Mouse (Mus musculus) heart, adult 2 months (tissue): ENCODE results near the gene Pithd1. TPM values are rescaled to one million over a fixed set of nuclear protein-coding genes. Genes with fewer than 3 reads are reported as not detected.

Source experiments
- DNase-seq, 2 experiments: peaks; one replicate each; pipeline ENCODE4 v3.0.0; 2021
- H3K27ac ChIP-seq: fragments of 200-600 bp; 2 replicates; pipeline ENCODE4 v1.8.1; 2022
- H3K27me3 ChIP-seq: fragments of 200-500 bp; 2 replicates; pipeline ENCODE4 v1.6.1; 2012; ENCODE audit warnings: mild to moderate bottlenecking, low read length, inconsistent platforms, mixed read lengths; ENCODE audit not compliant: control insufficient read depth, insufficient read depth
- H3K36me3 ChIP-seq: fragments of 200-500 bp; 2 replicates; pipeline ENCODE4 v1.6.1; 2012; ENCODE audit warnings: low read length, inconsistent platforms; ENCODE audit not compliant: control insufficient read depth, insufficient read depth
- H3K4me1 ChIP-seq: fragments of 200-500 bp; 2 replicates; pipeline ENCODE4 v1.6.1; 2011; ENCODE audit warnings: low read length; ENCODE audit not compliant: control insufficient read depth, insufficient read depth
- H3K4me3 ChIP-seq: fragments of 200-600 bp; 2 replicates; pipeline ENCODE4 v1.8.1; 2022
- H3K79me2 ChIP-seq: fragments of 200-500 bp; replicated peaks from 2 replicates; pipeline ENCODE4 v1.6.1; 2012; ENCODE audit warnings: mild to moderate bottlenecking, inconsistent platforms, low read length, moderate library complexity, mixed read lengths; ENCODE audit not compliant: control insufficient read depth, insufficient read depth
- H3K9ac ChIP-seq: fragments of 200-500 bp; 2 replicates; pipeline ENCODE4 v1.6.1; 2012; ENCODE audit warnings: low read depth, mild to moderate bottlenecking, control low read depth, inconsistent platforms, low read length, mixed read lengths
- CTCF ChIP-seq: fragments of 200-600 bp; IDR thresholded peaks from 2 replicates; pipeline ENCODE4 v1.8.1; 2022; ENCODE audit warnings: antibody characterized with exemption, mild to moderate bottlenecking, moderate library complexity
- EP300 ChIP-seq: fragments of 200-500 bp; IDR thresholded peaks from 2 replicates; pipeline ENCODE4 v1.6.1; 2011; ENCODE audit warnings: low read depth, low read length, control low read depth; ENCODE audit not compliant: insufficient read depth
- POLR2A ChIP-seq: fragments of 200-500 bp; IDR thresholded peaks from 2 replicates; pipeline ENCODE4 v1.6.1; 2011; ENCODE audit warnings: mild to moderate bottlenecking, low read depth, low read length, control low read depth; ENCODE audit not compliant: insufficient read depth
- WGBS: fragments of 180-500 bp; shearing (Covaris S2); methylation state at CpG from one replicate; pipeline ENCODE4 v1.1.7; 2018; 5-methylcytosine and 5-hydroxymethylcytosine counted together
- intact Hi-C: fragments of 180-260 bp; cut with DNase I; formaldehyde crosslinking; loops from one replicate; pipeline ENCODE4 v1.15.1; 2025
- polyA plus RNA-seq: library from polyadenylated mRNA; depleted of rRNA; stranded (reverse); fragments of >200 nt; gene quantifications from 2 replicates; pipeline ENCODE4 v1.2.3, GENCODE M21; 2012
- total RNA-seq, 2 experiments: library from RNA; stranded (reverse); gene quantifications; 2 replicates each; pipeline ENCODE4 v1.2.3; 2021

The Pithd1 gene
- total and polyA plus RNA-seq, 3 experiments: 19.0 to 20.9 (median 19.4) TPM

DNA sequence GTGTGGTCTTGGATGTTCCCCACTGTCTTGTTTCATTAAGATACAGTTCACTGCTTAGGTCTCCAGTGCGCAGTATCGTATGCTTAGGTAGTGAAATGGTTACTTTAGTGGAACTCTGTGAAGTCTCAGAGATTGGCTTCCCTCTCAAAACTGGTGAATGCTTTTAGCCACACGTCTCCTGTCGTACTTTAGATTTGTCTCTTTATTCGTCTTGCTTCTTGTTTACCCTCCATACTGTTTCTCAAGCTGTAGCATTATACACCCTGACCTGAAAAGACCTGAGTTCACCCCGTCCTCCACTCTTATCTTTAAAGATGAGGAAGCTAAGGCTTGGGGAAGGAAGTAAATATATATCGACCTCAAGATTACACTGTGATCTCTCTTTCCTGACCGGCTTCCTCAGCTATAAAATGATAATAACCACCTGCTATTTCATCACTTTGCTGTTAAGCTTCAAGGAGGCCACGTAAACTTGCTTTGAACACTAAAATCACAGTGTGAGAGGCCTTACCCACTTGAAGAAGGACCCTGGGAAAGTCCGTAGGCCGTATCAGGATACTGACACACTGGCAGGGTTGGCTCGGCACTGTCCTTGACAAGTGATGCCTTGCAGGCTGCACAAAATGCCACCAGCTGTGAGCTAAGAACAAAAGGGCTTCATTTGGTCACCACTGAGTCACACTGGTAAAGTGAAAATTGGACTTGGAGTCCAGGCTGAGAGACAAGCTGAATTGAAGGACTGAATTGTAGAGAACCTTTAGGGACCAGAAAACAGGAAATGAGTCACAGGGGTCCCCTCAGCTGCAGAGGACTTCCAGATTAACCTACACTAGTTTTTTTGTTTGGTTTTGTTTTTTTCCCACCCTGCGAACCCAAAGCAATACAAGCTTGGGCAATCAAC lies 13.9 kb downstream of the Pithd1 start:
- DNase-seq: peak; percentile 18 to 38
- no peaks in the 10 kb centered on the region for H3K36me3 ChIP-seq
- intact Hi-C loops: loop anchor here (10.0 kb wide), 1 partner anchor 182 kb away; no protein-coding TSS in a partner anchor
- peak overlapping the region; percentile 96 for H3K4me3 ChIP-seq
- WGBS: 31% methylated on average over 13 of the region's 13 CpGs
- peaks cover 7% of the 10 kb centered on the region for H3K4me1 ChIP-seq
- no peaks in the 10 kb centered on the region for H3K27me3 ChIP-seq
- TF ChIP-seq EP300 (no peak), CTCF (no peak), POLR2A (no peak)
- peak overlapping the region; percentile 86 for H3K27ac ChIP-seq
- peaks cover 2% of the 10 kb centered on the region; the same call in 1 of the 2 replicates for H3K79me2 ChIP-seq
- peak overlapping the region; percentile 8; the same call in 1 of the 2 replicates for H3K9ac ChIP-seq

DNA sequence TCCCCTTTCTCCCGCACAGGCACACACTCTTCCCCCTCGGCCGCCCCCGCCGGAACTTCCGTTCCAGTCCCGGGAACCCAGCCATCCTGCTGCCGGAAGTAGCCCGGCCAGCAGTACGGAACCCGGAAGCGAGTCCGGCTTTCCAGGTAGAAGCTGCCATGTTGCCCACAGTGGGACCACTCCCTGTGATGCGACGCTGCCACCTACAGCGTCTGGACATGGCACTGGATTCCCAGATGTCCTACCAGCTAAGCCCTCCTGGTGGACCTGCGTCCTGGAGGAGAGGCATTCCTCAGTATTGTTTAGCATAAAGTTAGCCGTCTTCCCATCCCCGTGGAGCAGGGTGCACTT lies 14.5 kb downstream of the Pithd1 start, which contains the start of gene Lypla2:
Gene Lypla2 (minus strand): TSS at position 71 of the 351 bp plus-strand sequence.
- peak within 1 kb of the TSS; percentile 86 for H3K27ac ChIP-seq
- peaks cover 7% of the 10 kb centered on the region for H3K4me1 ChIP-seq
- TF ChIP-seq POLR2A (peak; percentile 74), CTCF (peak; percentile 17), EP300 (peak; percentile 76; the same call in 1 of the 2 replicates)
- peak within 1 kb of the TSS; percentile 96 for H3K4me3 ChIP-seq
- WGBS: 1% methylated on average over 19 of the region's 19 CpGs
- peak; percentile 92 for DNase-seq
- peak within 1 kb of the TSS; percentile 91 for H3K9ac ChIP-seq
- H3K79me2 ChIP-seq: peaks cover 2% of the 10 kb centered on the region; the same call in 1 of the 2 replicates
- intact Hi-C loops: loop anchor here (10.0 kb wide), 1 partner anchor 182 kb away; no protein-coding TSS in a partner anchor
- no peaks in the 10 kb centered on the region for H3K27me3 ChIP-seq
- no peaks in the 10 kb centered on the region for H3K36me3 ChIP-seq

DNA sequence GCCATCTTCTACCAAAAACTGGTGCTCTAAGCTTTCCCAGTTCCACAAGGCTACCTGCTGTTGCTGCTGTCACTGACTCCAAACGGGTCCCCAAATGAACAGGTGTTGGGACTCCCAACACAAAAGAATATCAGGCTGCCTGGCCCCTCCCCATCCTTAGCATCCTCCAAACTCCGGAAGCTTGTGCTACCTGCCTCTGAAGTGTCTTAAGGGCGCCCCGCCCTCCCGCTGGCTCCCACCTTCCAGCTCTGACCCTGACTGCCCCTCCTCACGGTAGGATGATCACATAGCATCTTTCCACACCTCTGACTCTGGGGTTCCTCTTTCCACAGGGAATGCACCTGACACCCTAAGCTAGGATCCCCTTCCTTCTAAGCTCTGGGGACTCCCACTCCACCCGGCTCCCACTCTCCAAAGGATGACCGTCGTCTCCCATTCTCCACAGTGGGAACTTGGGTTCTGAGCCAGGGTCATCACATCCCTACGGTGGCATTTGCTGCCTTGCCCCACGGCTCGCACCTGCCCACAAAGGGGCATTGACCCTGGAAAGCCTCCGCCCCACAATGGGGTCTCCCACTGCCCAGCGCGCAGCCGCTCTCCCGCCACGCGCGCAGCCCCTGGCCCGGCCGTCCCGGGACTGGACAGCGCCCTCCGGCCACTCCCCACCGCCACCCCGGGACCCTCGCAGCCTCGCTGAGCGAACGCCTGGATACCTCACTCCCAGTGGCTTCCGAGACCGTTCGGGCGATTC lies 15.1 kb downstream of the Pithd1 start:
- TF ChIP-seq POLR2A (no peak; the same call in 1 of the 2 replicates), CTCF (no peak), EP300 (no peak)
- no peaks in the 10 kb centered on the region for H3K36me3 ChIP-seq
- peaks cover 7% of the 10 kb centered on the region for H3K4me1 ChIP-seq
- H3K27ac ChIP-seq: peak overlapping the region; percentile 86
- peak overlapping the region; percentile 96 for H3K4me3 ChIP-seq
- intact Hi-C loops: loop anchor here (10.0 kb wide), 1 partner anchor 183 kb away; no protein-coding TSS in a partner anchor
- peak overlapping the region; percentile 91 for H3K9ac ChIP-seq
- WGBS: 1% methylated on average over 35 of the region's 35 CpGs
- peak in 1 of 2 experiments; percentile 23 for DNase-seq
- no peaks in the 10 kb centered on the region for H3K27me3 ChIP-seq
- H3K79me2 ChIP-seq: peaks cover 2% of the 10 kb centered on the region; the same call in 1 of the 2 replicates

DNA sequence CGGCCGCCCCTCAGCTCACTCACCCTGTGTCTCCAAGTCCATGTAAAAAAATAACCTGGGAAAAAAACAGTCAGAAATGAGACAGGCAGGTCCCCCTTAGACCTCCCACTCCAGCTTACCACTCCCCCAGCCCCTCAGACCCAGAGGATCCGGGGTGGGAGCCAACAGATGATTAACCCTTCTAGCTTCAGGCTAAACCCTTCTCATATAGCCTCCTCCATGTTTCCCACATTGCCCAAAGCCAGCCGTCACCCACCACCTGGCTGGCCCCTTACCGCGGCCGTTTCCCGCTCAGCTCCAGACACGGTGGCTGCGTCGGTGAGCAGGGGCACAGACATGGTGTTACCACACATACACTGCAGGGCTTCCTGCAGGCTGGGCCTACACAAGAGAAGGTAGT lies 16.5 kb downstream of the Pithd1 start:
- WGBS: 91% methylated on average over 11 of the region's 11 CpGs
- Histone ChIP-seq H3K27me3 (no peaks in the 10 kb centered on the region), H3K36me3 (no peaks in the 10 kb centered on the region), H3K9ac (no peak overlapping the region), H3K4me1 (peaks cover 7% of the 10 kb centered on the region), H3K27ac (no peak overlapping the region), H3K4me3 (no peak overlapping the region), H3K79me2 (peaks cover 2% of the 10 kb centered on the region; the same call in 1 of the 2 replicates)
- TF ChIP-seq POLR2A (no peak), EP300 (no peak), CTCF (no peak)
- intact Hi-C loops: loop anchor here (10.0 kb wide), 1 partner anchor 184 kb away; no protein-coding TSS in a partner anchor
- DNase-seq: peak in 1 of 2 experiments; percentile 4

DNA sequence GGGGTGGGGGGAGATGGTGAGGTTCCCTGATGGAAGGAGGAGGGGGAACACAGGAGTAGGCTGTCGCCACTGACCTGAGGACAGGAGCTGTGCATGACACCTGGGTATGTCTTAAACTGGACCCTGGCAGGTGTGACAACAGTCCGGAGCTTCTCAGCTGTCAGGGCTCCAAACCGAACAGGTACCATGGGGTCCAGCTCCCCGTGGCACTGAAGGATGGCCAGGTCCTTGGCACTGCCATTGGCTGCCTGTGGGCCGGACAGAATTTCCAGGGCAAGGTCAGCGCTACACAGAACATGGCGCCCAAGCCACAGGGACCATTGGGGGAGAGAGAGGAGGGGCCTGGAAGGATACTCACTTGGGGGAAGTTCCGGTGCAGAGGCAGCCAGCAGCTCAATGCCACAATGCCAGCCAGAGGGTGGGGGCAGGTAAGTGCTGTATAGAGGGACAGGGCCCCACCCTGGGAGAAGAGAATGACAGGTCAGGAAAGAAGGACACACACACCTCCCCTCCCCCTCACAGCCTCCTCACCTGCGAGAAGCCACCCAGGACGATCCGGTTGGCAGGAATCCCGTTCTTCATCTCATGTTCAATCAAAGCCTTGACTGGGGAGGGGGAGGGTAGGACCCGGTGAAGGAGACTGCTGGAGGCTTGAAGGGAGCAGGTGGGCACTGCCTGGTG lies 17.9 kb downstream of the Pithd1 start:
- H3K4me1 ChIP-seq: peaks cover 7% of the 10 kb centered on the region
- WGBS: 88% methylated on average over 13 of the region's 13 CpGs
- peaks cover 2% of the 10 kb centered on the region; the same call in 1 of the 2 replicates for H3K79me2 ChIP-seq
- H3K4me3 ChIP-seq: no peak overlapping the region
- H3K27me3 ChIP-seq: no peaks in the 10 kb centered on the region
- peak; percentile 2 to 18 for DNase-seq
- H3K36me3 ChIP-seq: no peaks in the 10 kb centered on the region
- no peak overlapping the region for H3K9ac ChIP-seq
- intact Hi-C loops: no loop called here
- H3K27ac ChIP-seq: no peak overlapping the region
- TF ChIP-seq CTCF (no peak), EP300 (no peak), POLR2A (no peak)
